15 mouse cellular contexts compared by ENCODE assay signal in the genomic region with DNA sequence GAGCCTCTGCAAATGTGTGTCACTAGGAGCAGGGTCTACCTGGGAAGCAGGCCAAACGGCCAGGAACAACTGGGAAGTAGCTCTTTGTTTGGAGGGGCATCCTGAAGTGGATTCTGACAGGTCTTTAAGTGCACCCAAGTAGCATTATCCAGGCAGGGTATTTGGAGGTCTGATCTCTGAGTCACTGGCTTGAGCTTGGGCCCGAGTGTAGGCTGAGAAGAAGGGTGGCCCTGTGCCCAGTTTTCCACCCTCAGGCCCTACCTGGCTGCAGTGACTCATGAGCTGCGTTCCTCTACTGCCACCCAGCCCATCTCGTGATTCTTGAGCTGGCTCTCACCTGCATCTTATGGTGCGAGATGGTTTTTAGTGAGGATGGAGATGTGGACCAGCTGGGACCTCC. TPM values are rescaled to one million over a fixed set of nuclear protein-coding genes. Genes with fewer than 3 reads are reported as not detected.
A peak's percentile ranks its signal among the peaks of the same experiment; 100 is the strongest.
DNase-seq lines count a peak whose midpoint lies in the region; ATAC-seq and TF ChIP-seq lines count a peak whose summit lies in the region.
"Had no signal": no experiment of that assay in that cellular context is flagged by ENCODE, and none has a peak within 500 bp of the region (broad histone marks: within the 10 kb centered on the region; RNA-seq: fewer than 3 reads in every experiment).

No protein-coding gene starts in this region.

- peak overlapping the region; percentile 60 for H3K4me2 ChIP-seq in neural tube, embryonic 15.5 days
- H3K4me2 ChIP-seq: kidney, embryonic 15.5 days had no signal

- no peak overlapping the region for H3K9ac ChIP-seq in neural tube, embryonic 15.5 days (replicated peaks)
- H3K9ac ChIP-seq: kidney, embryonic 15.5 days had no signal

- no peak for ATAC-seq in neural tube, embryonic 15.5 days (ENCODE audit: low FRiP score)

- DNase-seq in left cerebral cortex, adult 18-20 months (ENCODE audit: low spot score in 2 of 2) = peak; percentile 26 to 47
- DNase-seq in left cerebral cortex, postnatal 10 days (ENCODE audit: extremely low spot score in 1 of 2, low spot score in 2 of 2) = no peak
- peak; percentile 44 for DNase-seq in right cerebral cortex, adult 18-20 months
- DNase-seq in right cerebral cortex, postnatal 4 days = no peak
- peak; percentile 89 to 94 for DNase-seq in cerebellum, adult 2 months
- DNase-seq in heart, postnatal 36 days = no peak
- DNase-seq: adrenal gland, postnatal 14 days; heart, adult 2 months; heart, postnatal 4 days; liver had no signal

- peaks cover 33% of the 10 kb centered on the region for H3K4me1 ChIP-seq in cerebellum, adult 2 months (ENCODE audit: control insufficient read depth, insufficient read depth, low read length)
- peaks cover 36% of the 10 kb centered on the region for H3K4me1 ChIP-seq in neural tube, embryonic 15.5 days

- WGBS in cerebellum, adult 2 months = 7% methylated on average over 5 of the region's 5 CpGs
- 76% methylated on average over 5 of the region's 5 CpGs for WGBS in neural tube, embryonic 15.5 days

- peaks cover 11% of the 10 kb centered on the region for H3K36me3 ChIP-seq in neural tube, embryonic 15.5 days
- H3K36me3 ChIP-seq: kidney, embryonic 15.5 days had no signal

- no peak for TF ChIP-seq CTCF in cerebellum, adult 2 months (IDR thresholded peaks at IDR 0.05; ENCODE audit: borderline replicate concordance, insufficient read depth, low read depth, low read length)

- peak overlapping the region; percentile 87 for H3K27ac ChIP-seq in cerebellum, adult 2 months (ENCODE audit: insufficient read depth, low read length)
- no peak overlapping the region for H3K27ac ChIP-seq in neural tube, embryonic 15.5 days (replicated peaks)
- H3K27ac ChIP-seq: heart, adult 2 months; kidney, embryonic 15.5 days had no signal

- no peak for TF ChIP-seq POLR2A in cerebellum, adult 2 months (IDR thresholded peaks at IDR 0.05; ENCODE audit: borderline replicate concordance, insufficient read depth, low read length)

- H3K9me3 ChIP-seq in neural tube, embryonic 15.5 days (replicated peaks) = no peaks in the 10 kb centered on the region
- H3K9me3 ChIP-seq: kidney, embryonic 15.5 days had no signal

- H3K27me3 ChIP-seq in cerebellum, adult 2 months (ENCODE audit: control insufficient read depth, insufficient read depth, low read length) = no peaks in the 10 kb centered on the region
- H3K27me3 ChIP-seq in neural tube, embryonic 15.5 days (replicated peaks) = peaks cover 4% of the 10 kb centered on the region; the same call in 1 of the 2 replicates

- peak overlapping the region; percentile 48 for H3K4me3 ChIP-seq in cerebellum, adult 2 months (replicated peaks; ENCODE audit: insufficient read depth, low read depth, low read length)
- H3K4me3 ChIP-seq in neural tube, embryonic 15.5 days (replicated peaks) = no peak overlapping the region
- H3K4me3 ChIP-seq: heart, adult 2 months; kidney, embryonic 15.5 days had no signal

- intact Hi-C loops in left cerebral cortex, postnatal 10 days (cut with DNase I) = loop anchor here (5.0 kb wide), 1 partner anchor 41 kb away; no protein-coding TSS in a partner anchor
- intact Hi-C loops in heart, postnatal 36 days (cut with DNase I) = no loop called here

RNA-seq across cellular contexts. Expression of a gene that starts 11.2 kb away (rescaled TPM):
- 100 to 1,000 TPM; 112 to 119 TPM for total RNA-seq in left cerebral cortex, adult 18-20 months (2021)
- total RNA-seq in left cerebral cortex, postnatal 10 days (2021) = 100 to 1,000 TPM; 137 to 138 TPM
- 90.4 and 98.9 TPM in 2 replicates for polyA plus RNA-seq in cerebellum, adult 2 months (2012; rRNA removed)
- 68.0 and 77.8 TPM in 2 replicates for polyA plus RNA-seq in neural tube, embryonic 15.5 days (2015; fragmentation: Nextera tagmentation; extraction: Ambion mirVana)
- total RNA-seq in heart, postnatal 36 days (2021) = under 1 TPM; 0.49 to 0.97 TPM
- total RNA-seq: megakaryocyte progenitor cell, adult 5-6 weeks had no signal

RNA-seq across cellular contexts. Expression of a gene that starts 56.5 kb away (rescaled TPM):
- 1 to 10 TPM in 1 of 2 experiments, under 1 TPM in 1; 0.49 to 2.1 TPM for total RNA-seq in left cerebral cortex, adult 18-20 months (2021)
- under 1 TPM in 1 of 2 experiments, not detected in 1; 0.30 TPM for total RNA-seq in left cerebral cortex, postnatal 10 days (2021)
- polyA plus RNA-seq in cerebellum, adult 2 months (2012; rRNA removed) = 12.7 and 15.3 TPM in 2 replicates
- 6.8 and 6.9 TPM in 2 replicates for polyA plus RNA-seq in neural tube, embryonic 15.5 days (2015; fragmentation: Nextera tagmentation; extraction: Ambion mirVana)
- 1 to 10 TPM; 5.1 to 5.3 TPM for total RNA-seq in heart, postnatal 36 days (2021)
- total RNA-seq: CH12.LX; layer of hippocampus, postnatal 25 days; megakaryocyte progenitor cell, adult 5-6 weeks had no signal

Comparison
In these comparisons a context has a peak if more than half of its experiments do, and no peak if none do; other contexts are left out.
1. DNase-seq: peak in left cerebral cortex, adult 18-20 months (2 of 2), right cerebral cortex, adult 18-20 months (single experiment) and cerebellum, adult 2 months (2 of 2); none in left cerebral cortex, postnatal 10 days (0 of 2), right cerebral cortex, postnatal 4 days (single experiment) and heart, postnatal 36 days (0 of 2).
2. RNA of a gene that starts 11.2 kb away (total RNA-seq): 137 to 138 TPM in left cerebral cortex, postnatal 10 days and 112 to 119 TPM in left cerebral cortex, adult 18-20 months; 0.49 to 0.97 TPM in heart, postnatal 36 days; every median in the first group is over 10 times any median in the second.